Mouse (Mus musculus) heart, adult 11 months (tissue): ENCODE data around the gene Brd2.

Experiments
- DNase-seq: peaks from one replicate; pipeline ENCODE4 v3.0.0; 2022

Gene Brd2

GRCm38 (mm10) chr17:34131911-34132310 lies 9.5 kb upstream of the Brd2 start:
- DNase-seq = no peak

DNA sequence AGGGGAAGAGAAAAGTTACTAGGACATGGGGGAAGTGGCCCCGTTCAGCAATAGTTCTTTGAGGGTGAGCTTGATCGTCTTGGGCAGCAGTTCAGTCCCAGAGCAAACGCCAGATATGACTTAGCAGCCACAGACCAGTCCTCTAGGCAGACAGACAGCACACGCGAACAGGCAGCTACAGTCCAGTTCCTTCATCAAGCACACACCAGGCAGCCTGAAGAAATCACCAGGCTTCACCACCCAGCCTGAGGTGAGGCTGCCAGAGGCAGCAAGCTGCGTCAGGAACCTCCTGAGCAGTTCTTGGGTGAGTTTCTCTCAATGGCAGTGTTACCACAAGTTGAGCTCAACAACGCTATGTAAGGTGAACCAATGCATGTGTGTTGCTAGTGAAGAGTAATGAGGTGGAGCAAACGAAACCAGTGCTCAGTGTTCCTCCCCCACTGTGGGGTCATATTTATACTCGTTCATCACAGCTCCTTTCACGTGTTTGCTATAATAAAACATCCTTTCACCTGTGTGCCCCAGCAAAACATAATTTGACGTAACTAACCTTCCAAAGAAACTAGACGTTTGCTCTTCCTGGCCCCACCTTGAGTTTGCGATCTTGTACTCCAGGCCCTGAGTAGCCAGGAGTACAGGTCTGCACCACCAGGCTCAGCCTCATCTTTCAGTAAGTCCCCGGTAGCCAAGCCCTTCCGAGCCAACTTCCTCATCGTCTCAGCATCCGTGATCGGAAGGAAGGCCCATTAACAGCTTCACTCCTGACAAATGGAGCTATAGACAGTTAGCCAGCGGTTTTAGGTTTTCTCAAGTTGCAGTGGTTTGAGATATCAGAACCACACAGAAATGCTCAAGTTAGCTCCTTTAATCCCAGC lies 7.9 kb upstream of the Brd2 start:
- DNase-seq = peak; percentile 91

DNA sequence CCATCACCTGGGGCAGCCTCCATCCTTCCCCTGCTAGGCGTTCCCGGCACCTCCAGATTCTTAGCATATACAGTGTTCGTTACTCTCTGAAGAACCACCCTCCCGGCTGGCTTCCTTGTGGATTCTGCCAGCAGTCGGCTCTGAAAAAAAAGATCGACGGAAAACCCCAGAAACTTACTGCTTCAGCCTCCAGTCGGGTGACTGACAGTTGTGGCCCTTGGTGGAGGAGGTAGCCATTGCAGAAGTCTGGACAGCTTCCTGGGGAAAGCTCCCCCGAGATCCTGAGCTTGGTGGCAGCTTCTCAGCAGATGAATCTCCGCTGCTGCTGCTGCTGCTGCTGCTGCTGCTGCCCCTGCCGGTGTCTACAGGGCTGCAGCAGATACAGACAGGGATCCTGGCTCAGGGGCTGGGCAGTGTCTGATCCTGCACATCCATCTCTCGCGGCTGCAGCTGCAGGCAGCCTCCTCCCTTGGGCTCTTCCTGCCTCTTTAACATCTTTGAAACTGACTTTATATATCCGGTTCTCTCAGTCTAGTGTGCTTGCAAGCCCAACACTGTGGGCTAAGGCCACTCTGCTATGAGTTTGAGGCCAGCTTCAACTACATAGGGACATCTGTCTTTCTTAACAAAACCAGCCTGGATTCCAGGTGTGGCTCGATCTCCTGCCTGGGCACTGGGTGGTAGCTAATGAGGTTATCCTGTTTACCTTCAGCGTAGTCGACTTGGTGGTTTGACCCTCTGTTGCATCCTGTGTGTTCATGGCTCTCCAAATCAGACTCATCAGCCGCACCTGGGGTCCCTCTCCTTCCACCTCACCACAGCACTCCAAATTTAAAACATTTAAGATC lies 6.7 kb upstream of the Brd2 start:
- DNase-seq = peak; percentile 87

GRCm38 (mm10) chr17:34128264-34128937 lies 6.0 kb upstream of the Brd2 start:
- DNase-seq = peak; percentile 85

GRCm38 (mm10) chr17:34127475-34127874 lies 5.0 kb upstream of the Brd2 start:
- DNase-seq = peak; percentile 97

GRCm38 (mm10) chr17:34126826-34127420 lies 4.5 kb upstream of the Brd2 start:
- peak; percentile 92 for DNase-seq

DNA sequence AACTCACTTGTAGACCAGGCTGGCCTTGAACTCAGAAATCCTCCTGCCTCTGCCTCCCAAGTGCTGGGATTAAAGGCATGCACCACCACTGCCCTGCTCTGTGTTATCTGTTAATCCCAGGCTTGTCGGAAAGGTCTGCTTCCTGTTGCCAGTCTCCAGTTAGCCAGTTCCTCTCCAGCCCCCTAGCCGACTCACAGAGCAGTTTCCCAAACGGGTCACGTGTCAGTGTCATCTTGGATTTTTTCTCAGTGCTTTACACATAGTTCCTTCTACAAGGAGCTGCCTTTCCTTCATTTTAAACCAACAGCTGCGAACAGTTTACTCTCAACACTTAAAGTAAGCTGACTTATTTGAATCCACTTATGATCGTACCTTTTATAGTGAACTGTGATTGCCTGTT lies 2.2 kb upstream of the Brd2 start:
- peak; percentile 95 for DNase-seq

GRCm38 (mm10) chr17:34123518-34123917 lies 1.1 kb upstream of the Brd2 start:
- peak; percentile 97 for DNase-seq

- DNase-seq = no peak
Measured at GRCm38 (mm10) chr17:34123111-34123510, 677 bp upstream of the Brd2 start.

GRCm38 (mm10) chr17:34121879-34122187 lies 601 bp downstream of the Brd2 start:
- DNase-seq = no peak

GRCm38 (mm10) chr17:34121172-34121878 lies 1.1 kb downstream of the Brd2 start:
- peak; percentile 100 for DNase-seq

GRCm38 (mm10) chr17:34120814-34121171 lies 1.6 kb downstream of the Brd2 start:
- DNase-seq = no peak

GRCm38 (mm10) chr17:34120180-34120723 lies 2.2 kb downstream of the Brd2 start:
- peak; percentile 99 for DNase-seq

DNA sequence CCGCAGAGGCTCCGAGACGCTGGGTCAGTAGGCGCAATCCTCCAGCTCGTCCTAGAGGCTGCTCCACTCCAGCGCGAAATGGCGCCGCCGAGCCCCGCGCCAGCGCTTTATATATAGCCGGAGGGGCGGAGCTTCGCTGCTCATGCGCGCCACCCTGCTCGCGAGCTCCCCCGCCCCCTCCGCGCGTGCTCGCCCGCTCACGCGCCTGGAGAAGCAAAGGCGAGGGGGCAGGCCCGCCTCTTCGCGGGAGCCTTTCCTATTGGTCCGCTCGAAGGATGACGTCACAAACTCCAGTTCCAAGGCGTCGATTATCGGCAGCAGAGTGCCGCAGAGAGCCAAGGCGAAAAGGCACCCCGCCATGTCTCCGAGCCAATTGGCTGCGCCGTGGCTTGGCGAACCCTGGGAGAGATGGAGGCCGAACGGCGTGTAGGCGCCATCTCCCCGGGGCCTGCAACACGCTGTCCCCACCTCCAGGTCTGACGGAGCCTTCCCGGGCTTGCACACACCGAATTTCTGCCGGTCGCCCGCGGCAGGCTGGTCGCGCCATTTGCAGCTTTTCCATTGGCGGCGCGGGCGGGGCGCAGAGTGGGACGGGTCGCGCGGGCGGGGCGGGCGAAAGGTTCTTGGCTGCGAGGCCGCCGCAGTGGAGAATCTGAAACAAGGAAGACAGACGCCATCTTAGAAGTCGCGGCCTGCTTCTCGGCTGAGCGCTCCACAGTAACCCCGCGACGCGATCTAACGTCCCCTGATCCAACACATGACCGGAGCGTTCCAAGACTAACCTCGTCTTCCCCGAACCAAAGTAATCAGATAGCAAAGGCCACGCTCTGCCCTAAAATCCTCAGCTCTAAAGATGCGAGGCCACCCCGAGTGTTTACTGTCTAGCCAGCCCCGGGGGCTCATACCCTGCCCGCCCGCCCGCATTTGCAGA lies 2.9 kb downstream of the Brd2 start, which contains the start of gene H2-DMa:
Gene H2-DMa (plus strand): TSS at position 293 of the 931 bp plus-strand sequence.
- peak; percentile 100 for DNase-seq

DNA sequence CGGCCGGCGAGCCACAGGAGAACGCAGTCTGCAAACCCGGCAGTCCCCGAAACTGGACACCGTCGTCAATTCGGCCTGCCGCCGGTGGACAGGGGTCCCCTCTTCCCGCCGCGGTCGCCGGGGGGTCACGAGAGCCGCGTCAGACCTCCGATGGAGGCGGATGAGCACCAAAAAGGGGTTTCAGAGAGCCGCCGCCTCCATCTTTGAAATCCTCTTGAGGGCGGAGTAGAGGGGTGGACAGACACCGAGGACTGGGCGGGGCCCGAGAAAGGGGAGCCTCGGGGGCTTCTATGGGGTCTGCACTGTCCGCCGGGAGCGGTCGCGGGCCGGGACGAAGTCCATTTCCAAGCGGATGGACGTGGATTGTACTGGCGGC lies 3.6 kb downstream of the Brd2 start:
- DNase-seq = no peak

DNA sequence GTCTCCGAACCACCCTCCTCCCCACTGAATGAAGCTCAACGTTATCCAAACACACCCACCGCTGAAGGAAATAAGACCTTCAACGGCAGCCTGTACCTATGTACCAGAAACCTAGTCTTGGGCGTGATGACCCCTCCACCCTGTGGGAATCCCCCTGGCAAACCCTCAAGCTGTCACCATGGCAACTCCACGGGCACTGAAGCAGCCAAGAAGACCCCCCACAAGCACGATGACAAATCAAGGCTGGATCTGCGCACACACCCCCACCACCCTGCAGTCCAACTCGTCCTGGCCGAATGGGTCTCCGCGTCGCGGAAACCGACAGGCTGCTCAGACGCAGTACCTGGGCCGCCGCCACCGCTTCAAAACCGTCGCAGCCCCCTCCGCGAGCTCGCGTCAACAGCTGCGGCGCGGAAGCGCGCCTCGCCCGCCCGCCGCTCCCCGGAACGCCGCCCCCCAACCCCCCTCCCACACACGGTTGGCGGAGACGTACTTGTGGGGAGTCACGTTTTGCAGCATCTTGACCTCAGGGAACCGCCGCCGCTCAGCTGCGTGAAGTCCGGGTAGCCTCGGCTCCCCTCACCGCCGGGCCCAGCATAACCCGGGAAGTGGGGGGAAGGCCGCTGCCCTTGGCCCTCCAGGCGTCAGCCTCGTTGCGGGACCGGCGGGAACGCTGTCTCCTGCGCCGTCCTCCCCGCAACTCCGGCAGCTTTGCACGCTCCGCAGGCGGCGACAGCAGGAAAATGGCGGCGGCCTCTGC lies 4.1 kb downstream of the Brd2 start:
- peak; percentile 97 for DNase-seq

- no peak for DNase-seq
Measured at GRCm38 (mm10) chr17:34117421-34118112, 4.9 kb downstream of the Brd2 start.

DNA sequence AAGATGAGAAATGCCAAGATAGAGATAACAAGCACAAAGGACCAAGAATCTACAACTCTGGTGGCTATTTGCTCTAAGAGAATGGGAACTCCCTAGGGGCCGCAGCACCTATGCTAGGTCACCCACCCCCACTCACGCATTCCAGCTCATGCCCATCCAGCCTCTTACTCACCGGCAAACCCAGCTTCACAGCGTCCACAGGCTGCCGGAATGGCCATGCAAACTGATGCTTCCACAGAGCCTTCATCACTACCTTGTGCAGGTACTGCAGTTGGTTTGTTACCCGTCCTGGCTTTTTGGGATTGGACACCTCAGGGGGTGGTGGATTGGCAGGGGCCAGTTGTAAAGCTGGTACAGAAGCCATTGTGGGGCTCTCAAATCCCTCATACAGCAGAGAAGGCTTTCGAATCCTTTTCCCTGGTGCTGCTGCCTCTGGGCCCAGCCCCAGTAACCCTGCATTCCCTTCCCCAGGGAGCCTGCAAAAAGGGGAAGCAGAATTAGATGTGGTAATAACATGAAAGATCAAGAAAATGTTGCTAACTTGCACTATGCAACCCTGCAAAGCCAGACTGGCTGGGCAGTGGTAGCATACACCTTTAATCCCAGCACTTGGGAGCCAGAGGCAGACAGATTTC lies 5.6 kb downstream of the Brd2 start:
- DNase-seq = peak; percentile 96

- no peak for DNase-seq
Measured at GRCm38 (mm10) chr17:34114114-34114513, 8.3 kb downstream of the Brd2 start.
